Mouse (Mus musculus) adrenal gland, postnatal 25 days (tissue): ENCODE results near the gene Ccdc85c. TPM values are rescaled to one million over a fixed set of nuclear protein-coding genes. Genes with fewer than 3 reads are reported as not detected.

Experiments used
- DNase-seq: peaks from one replicate; pipeline ENCODE4 v3.0.0; 2021; ENCODE audit warnings: mixed read lengths
- total RNA-seq: library from RNA; stranded (reverse); gene quantifications from 2 replicates; pipeline ENCODE4 v1.2.3, GENCODE M21; 2021

Gene Ccdc85c
- total RNA-seq, 1 experiment from 2014 or later, result 19.9 TPM

DNA sequence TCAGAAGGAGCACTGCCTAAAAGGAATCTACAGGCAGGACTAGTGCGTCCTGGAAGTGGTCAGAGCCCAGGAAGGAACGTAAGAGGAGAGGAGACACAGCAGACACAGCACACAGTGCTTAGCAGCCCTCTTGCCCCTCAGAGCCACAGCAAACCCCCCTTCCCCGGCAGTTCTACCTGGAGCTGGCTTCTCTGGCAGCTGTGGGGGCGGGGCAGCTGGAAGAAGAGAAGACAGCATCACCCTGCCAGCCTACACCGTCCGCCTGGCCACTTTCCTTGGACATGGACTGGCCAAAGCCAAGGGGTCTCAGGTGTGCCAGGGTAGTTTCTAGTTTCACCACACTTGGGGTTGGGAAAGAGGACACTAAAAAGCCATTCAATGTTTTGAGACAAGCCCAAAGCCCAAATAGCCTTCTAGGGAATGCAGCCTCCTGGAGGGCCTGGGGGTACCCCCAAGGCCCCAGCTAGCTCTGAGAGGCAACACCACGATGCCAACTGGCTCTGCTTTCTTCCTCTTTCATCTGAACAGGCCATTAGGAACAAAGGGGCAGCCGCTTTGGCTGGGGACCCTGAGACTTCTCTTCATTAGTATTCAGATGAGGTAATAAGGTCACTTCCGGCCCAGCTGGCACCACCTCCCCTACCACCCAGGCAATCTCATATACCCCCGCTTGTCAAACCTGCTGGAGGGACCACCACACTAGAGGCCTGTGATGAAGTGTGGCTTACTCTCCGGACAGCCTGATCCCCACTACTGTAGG is 58.4 kb downstream of the Ccdc85c start:
- no peak for DNase-seq

GRCm38 (mm10) chr12:108215090-108215489 is 60.1 kb downstream of the Ccdc85c start:
- no peak for DNase-seq

GRCm38 (mm10) chr12:108213090-108214041 is 61.9 kb downstream of the Ccdc85c start:
- no peak for DNase-seq

DNA sequence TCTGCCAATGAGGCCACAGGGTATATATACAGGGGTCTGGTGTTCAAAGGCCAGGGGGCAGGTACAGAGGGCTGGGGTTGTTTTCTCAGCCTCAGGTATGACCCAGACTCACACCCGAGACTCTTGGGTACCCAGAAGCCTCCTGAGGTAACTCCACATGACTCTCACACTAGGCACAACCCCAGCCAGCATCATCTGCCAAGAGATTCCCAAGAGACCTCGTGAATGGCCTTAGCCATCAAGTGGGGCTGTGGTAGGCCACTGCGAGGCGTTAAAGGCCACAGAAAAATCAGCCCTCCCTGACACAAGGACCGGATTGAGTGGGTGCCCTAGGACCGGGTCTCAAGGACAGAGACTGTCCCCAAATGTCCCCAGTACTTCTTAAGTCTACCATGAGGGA is 62.7 kb downstream of the Ccdc85c start:
- DNase-seq, result no peak

DNA sequence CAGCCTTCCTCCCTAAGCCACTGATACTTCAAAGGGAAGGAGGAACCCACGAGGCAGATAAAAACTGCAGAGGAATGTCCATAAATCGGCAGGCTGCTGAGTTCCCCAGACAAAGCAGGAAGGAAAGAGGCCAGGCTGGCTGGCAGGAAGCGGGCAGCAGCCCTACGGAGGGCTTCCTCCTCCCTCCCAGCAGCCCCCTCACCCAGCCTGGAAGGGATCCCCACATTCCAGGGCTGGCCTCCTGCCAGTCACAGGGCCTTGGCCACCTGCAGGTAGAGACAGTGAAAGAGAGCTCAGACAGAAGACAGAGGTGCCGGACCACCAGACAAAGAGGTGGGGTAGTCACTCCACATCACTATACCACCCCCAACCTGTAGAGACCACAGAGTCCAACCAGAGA is 63.2 kb downstream of the Ccdc85c start:
- no peak for DNase-seq

DNA sequence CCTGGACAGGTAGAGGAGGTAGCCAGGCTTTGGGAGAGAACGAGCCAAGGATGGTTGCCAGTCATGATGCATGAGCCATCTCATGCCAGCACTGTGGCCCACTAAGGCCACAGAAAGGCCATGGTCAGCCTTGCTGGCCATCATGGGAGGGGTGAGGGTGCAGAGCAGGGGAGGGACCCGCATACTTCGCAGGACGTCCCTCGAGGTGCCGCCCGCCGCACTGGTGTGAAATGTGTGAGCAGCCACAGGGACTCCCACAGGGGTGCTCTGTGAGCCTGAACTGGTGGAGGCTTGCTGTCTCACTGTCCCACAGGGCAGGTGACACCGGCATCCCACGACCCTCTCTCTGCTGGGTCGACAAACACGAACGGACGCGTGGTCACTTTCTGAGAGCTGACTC is 64.6 kb downstream of the Ccdc85c start:
- no peak for DNase-seq

DNA sequence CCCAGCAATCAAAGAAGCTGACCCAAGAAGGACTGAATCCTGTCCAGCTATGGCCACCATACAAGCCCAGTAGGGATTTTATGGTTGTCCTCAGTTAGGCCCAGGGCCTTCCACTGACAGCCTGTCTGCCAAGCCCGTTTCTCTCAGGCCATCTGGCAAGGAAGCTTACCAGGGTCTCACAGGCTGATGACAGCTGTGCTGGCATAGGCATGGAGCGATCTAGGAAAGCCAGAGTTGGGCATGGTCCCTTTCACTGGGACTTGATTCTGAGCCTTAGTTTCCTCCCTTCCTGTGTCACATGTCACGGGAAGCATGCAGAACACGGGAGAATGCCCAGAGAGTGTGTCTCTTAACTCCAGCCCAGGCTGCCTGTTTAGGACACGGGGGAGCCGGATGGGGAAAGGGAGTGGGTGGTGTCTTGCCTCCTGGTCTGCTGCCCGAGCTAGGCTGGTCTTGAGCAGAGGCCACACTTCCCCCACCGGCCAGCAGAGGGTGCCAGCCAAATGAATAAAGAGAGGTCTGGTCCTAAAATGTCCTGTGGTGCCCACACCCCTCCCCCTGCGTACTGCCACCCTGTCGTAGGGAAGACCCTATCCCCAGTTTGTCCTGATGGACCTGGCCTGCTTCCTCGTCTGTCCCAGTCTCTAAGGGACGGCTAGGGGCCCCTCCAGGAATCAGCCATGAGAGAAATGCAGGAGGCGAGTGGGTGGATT is 66.3 kb downstream of the Ccdc85c start:
- DNase-seq, result peak; percentile 74

DNA sequence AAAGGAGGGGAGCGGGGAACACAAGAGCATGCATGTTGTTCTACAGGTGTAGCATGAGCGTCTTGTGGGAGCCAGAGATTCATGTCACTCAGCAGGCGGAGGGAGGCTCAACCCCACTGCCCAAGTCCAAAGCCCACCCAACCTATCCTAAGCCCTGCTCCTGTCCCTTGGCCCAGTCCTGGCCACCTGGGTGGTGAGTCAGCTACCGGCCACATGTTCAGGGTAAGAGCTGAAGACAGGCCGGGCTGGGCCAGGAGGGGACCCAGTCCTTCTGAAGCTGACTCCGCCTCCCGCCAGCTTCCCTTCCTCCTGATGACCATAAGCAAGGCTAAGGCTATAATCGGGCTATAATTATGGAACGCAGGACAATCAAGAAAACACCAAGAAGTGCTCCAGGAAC is 67.0 kb downstream of the Ccdc85c start:
- peak; percentile 2 for DNase-seq

DNA sequence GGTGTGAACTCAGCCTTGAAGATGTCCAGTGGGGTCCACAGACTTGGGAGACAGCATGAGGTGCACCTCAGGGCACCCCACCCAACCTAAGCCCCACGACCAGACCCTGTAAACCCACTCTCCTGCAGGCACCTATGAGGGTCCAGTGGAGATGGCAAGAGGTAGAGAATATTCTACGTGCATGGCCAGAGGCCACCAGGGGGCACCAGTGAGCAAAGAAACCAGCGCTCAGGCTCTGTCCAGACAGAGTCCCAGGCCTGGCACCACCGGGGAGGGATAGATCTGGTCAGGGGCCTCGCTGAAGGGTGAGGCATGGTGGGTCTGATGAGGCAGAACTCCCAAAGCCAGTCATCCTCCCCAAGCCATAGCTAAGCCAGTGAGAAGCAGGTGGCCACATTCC is 68.6 kb downstream of the Ccdc85c start:
- DNase-seq, result peak; percentile 86

- no peak for DNase-seq
Measured at GRCm38 (mm10) chr12:108204978-108205377, 70.2 kb downstream of the Ccdc85c start.

DNA sequence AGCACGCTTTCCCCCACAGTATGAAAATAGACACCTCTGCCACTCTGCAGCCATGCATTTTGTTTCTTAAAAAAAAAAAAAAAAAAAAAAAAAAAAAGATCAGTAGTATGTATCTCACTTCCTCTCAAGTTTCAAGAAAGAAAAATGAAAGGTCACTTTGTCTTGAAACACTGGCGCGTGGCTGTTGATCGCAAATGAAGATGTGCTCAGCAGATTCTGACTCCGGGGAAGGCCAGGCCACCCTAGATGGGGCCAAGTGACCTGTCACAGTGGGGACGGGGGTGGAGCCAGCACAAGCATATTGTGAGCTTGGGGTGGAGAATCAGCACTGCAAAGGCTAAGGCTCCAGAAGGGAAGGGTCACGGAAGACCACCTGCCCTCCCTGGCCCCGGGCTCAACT is 71.3 kb downstream of the Ccdc85c start:
- DNase-seq, result no peak

DNA sequence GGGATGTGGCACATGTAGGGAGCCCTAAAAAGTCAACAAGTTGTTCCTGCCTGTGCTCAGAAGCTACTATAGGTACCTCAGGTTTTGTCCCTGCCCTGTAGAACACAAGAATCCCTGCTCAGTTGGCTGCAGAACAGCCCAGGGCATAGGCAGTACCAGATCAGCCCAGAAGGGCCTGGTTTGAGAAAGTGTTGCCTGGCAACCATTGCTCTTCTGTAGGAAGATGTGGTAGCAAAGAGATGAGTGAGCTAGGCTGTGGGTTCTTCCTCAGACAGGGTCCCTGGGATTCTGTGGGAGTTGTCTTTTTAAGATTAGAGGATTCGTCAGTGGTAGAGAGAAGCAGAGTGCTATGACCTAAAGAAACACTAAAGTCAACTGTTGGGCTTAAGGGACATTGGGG is 75.1 kb downstream of the Ccdc85c start:
- DNase-seq, result no peak

GRCm38 (mm10) chr12:108198447-108198846 is 76.8 kb downstream of the Ccdc85c start:
- no peak for DNase-seq

DNA sequence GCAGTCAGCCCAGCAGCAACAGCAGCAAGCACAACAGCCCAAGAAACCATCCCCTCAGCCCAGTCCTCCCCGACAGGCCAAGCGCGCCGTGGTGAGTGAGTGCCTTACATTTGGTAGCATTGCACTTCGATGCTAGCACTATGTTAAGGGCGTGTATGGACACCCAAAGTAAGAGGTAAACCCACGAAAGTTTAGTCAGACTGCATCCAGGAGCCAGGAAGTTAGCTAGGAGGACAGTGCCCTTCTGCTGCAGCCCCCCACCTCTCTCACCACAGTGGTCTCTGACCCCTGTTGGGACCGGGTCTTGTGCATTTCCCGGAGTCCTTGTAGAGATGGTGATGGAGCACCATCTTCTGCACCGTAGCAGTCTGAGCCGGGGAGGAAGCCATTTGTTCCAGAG is 79.5 kb downstream of the Ccdc85c start:
- DNase-seq, result no peak

DNA sequence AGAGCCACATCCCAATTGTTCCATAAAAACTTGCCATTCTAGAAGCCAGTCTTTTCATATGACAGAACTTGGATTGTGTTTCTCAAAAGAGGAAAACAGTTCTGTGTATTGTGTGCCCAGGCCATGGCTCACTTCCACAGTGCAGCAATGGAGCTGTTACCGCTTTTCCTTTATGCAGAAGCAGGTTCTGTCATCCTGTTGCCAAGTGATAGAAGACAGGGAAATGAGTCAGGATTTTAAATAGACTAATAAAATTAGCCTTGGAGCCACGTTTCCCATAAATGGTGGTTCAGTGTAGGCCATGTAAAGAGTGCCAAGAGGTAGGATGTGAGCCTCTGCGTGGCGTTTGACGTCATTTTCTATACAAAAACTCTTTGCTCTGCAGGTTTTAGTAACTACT is 81.3 kb downstream of the Ccdc85c start:
- DNase-seq, result no peak

GRCm38 (mm10) chr12:108187541-108188091 is 87.6 kb downstream of the Ccdc85c start:
- DNase-seq, result no peak

DNA sequence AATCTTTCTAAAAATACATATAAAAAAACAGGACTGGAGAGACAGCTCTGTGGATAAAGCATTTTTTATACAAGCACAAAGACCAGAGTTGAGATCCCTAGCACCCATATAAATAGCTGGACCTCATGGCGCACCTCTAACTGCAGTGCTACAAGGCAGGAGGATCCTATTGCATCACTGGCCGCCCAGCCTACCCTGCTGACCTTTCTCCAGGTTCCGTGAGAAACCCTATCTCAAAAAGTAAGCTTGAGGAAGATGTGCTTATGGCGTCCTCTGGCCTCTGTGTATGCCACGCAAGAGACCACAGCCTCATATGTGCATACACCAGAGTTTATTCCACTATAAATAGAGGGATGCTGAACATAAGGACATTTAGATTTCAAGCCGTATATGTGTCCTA is 93.5 kb downstream of the Ccdc85c start:
- no peak for DNase-seq

DNA sequence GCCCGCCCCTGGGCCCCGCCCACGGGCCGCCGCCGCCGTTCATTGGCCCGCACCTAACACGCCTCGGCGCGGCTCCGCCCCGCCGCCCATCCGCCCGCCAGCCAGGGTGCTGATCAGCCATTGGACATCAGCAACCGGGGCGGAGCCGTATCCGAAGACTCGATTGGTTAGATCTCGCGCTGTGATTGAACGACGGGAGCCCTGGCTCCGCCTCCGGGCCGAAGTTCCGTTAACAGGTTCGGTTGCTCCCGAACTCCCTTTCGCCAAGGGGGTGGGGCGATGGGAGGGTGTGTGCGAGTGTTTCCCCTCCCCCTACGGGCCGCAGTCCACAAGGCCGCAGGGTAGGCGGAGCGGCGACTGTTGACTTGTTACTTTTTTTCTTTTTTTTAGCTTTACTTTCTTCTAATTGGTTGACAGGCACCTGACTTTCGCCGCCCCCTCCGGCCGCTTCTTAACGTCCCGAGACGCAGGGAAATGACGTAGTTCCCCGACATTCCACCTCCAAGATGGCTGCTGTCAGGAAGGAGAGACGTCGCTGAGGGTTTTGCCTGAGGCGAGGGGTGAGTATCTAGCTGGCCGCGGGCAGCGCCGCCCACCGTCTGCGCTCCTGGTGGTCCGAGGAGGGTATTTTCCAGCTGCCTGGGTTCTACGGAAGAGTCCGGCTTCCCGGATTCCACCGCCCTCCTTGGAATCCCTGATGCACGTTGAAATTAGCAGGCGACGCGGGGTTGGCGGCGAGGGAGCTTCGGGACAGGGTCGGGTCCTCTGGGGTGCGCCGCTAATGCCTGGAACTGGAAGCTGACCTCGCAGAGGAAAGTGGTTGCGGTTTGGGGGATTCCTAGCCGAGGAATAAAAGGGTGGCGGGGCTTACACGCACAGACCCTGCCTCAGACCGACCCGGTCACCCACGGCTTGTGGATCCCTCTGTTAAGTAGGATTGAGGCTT is 95.6 kb downstream of the Ccdc85c start, which contains the start of gene Ccnk:
Ccnk (plus strand) TSS at position 259 of the 946 bp plus-strand sequence.
- peak; percentile 97 for DNase-seq

GRCm38 (mm10) chr12:108179246-108179320 is 96.1 kb downstream of the Ccdc85c start, which contains the start of gene Setd3:
TSS of gene Setd3 (minus strand) at chr12:108179314.
- DNase-seq, result no peak

DNA sequence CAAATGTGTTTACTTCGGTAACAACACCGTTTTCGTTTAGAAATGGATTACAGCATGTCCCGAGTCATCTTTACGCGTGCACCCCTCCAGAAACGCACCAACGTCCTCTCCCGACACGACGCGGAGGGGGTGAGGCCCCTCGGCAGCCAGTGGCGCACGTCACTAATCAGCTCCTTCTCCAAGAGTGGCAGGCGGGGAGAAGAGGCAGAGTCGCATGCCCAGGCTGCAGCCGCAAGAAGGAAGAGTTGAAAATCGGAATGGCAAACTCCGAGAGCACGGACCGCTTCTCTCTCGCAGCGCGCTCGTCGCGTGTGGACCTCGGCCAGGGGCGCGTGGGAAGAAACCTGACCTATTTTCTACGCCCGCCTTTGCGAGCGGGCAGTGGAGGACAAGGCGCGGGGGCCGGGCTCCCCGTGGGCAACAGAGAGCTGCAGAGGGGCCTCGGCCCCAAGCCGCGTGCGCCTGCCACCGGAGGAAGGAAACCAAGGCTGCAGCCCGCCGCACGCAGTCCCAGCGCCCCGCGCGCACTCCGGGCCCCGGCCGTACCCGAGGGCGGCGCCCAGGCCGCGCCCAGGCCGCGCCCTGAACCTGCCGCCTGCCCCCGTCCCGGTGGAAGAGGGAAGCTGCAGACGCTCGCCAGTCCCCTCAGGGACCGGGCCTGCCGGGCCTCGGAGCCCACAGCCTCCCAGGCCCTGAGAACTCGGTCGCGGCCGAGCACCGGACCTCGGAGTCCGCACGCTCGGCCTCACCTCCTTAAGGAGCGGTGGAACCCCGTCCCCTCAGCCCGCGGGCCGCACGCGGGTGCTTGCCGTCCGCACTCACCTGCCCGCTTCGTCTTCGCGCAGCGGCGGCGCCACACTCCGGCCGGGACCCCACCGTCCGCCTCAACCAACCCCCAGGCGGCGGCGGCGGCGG is 96.6 kb downstream of the Ccdc85c start:
- peak; percentile 50 for DNase-seq

GRCm38 (mm10) chr12:108176366-108176765 is 98.9 kb downstream of the Ccdc85c start:
- DNase-seq, result no peak
